In the genomic region with DNA sequence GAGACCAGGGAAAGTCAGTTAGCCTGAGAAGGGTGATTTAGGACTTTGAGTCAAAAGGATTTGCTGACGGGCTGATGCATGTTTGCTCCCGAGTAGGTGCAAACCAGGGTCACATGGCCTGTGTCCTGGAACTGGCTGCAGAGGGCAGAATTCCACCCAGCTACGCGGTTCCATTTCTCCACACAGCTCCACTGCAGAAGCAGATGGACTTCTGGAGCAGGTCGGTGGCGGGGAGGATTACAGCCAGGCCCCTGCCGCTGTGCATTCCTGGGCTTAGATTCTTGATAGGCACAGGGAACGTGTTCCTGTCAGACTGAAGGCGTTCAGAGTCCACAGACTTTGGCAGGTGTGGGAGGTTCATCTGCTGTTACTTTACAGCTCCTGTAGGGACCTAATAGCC, we compare ENCODE assay signal across 27 mouse cellular contexts.
DNase-seq lines count a peak whose midpoint lies in the region; ATAC-seq and TF ChIP-seq lines count a peak whose summit lies in the region.
"Had no signal": no experiment of that assay in that cellular context is flagged by ENCODE, and none has a peak within 500 bp of the region (broad histone marks: within the 10 kb centered on the region; RNA-seq: fewer than 3 reads in every experiment).

No protein-coding gene starts in this region.

- TF ChIP-seq CTCF in kidney, adult 2 months (conservative IDR thresholded peaks at IDR 0.05; ENCODE audit: insufficient read depth, insufficient read length, low read depth, low read length) = no peak

- no peak overlapping the region for H3K4me2 ChIP-seq in heart, embryonic 16.5 days (ENCODE audit: low read depth, low read length)
- no peak overlapping the region for H3K4me2 ChIP-seq in kidney, embryonic 14.5 days (replicated peaks; ENCODE audit: low read depth, low read length)
- H3K4me2 ChIP-seq: forebrain, embryonic 13.5 days; hindbrain, embryonic 15.5 days; limb, embryonic 12.5 days; liver, embryonic 11.5 days; midbrain, embryonic 11.5 days; neural tube, embryonic 12.5 days; stomach, embryonic 15.5 days had no signal

- H3K9ac ChIP-seq in heart, embryonic 16.5 days (ENCODE audit: low read length) = no peak overlapping the region
- no peak overlapping the region for H3K9ac ChIP-seq in kidney, embryonic 14.5 days (ENCODE audit: low read depth, low read length)
- H3K9ac ChIP-seq: forebrain, embryonic 13.5 days; hindbrain, embryonic 15.5 days; limb, embryonic 12.5 days; liver, postnatal 0 days; neural tube, embryonic 12.5 days; stomach, embryonic 15.5 days had no signal

- H3K4me3 ChIP-seq in heart, embryonic 16.5 days (ENCODE audit: low read length) = no peak overlapping the region
- H3K4me3 ChIP-seq in kidney, adult 2 months (ENCODE audit: insufficient read depth, low read depth, low read length) = no peak overlapping the region
- no peak overlapping the region for H3K4me3 ChIP-seq in kidney, embryonic 14.5 days (ENCODE audit: low read length)
- H3K4me3 ChIP-seq: forebrain, embryonic 13.5 days; heart, embryonic 10.5 days; hindbrain, embryonic 15.5 days; layer of hippocampus, adult 2 months; left cerebral cortex, adult 2 months; limb, embryonic 12.5 days; neural tube, embryonic 12.5 days; stomach, embryonic 15.5 days had no signal

- DNase-seq in heart, postnatal 14 days = no peak
- DNase-seq in kidney, adult 2 months = peak; percentile 47
- DNase-seq in kidney, adult 9 months = peak; percentile 33
- DNase-seq in kidney, postnatal 25 days = peak; percentile 48 to 73
- DNase-seq in right cerebral cortex, adult 2 months (ENCODE audit: low spot score in 2 of 2) = no peak
- DNase-seq in urinary bladder, postnatal 36 days (ENCODE audit: low spot score in 2 of 2) = no peak
- DNase-seq: adrenal gland, postnatal 25 days; cerebellum, adult 11-12 months; gastrocnemius, postnatal 10 days; liver, postnatal 0 days; lung, postnatal 36 days; right cerebral cortex, postnatal 25 days; thymus, postnatal 14 days had no signal

- H3K27ac ChIP-seq in heart, embryonic 16.5 days (ENCODE audit: low read length) = no peak overlapping the region
- H3K27ac ChIP-seq in kidney, adult 2 months (ENCODE audit: insufficient read depth, low read depth, low read length) = no peak overlapping the region
- H3K27ac ChIP-seq in kidney, embryonic 14.5 days (ENCODE audit: low read depth, low read length) = no peak overlapping the region
- H3K27ac ChIP-seq: forebrain, embryonic 13.5 days; heart, embryonic 10.5 days; hindbrain, embryonic 15.5 days; layer of hippocampus, adult 2 months; left cerebral cortex, adult 2 months; limb, embryonic 12.5 days; neural tube, embryonic 12.5 days; stomach, embryonic 15.5 days had no signal

- no peaks in the 10 kb centered on the region for H3K36me3 ChIP-seq in heart, embryonic 16.5 days (ENCODE audit: control insufficient read depth, insufficient read depth)
- no peaks in the 10 kb centered on the region for H3K36me3 ChIP-seq in kidney, adult 2 months (ENCODE audit: control insufficient read depth, insufficient read depth, low read length)
- no peaks in the 10 kb centered on the region for H3K36me3 ChIP-seq in kidney, embryonic 14.5 days (ENCODE audit: control insufficient read depth, insufficient read depth, low read length)
- H3K36me3 ChIP-seq: heart, embryonic 10.5 days; hindbrain, embryonic 15.5 days; limb, embryonic 12.5 days; neural tube, embryonic 12.5 days; stomach, embryonic 15.5 days had no signal

- H3K9me3 ChIP-seq in heart, embryonic 16.5 days (replicated peaks; ENCODE audit: control insufficient read depth, low read length) = no peaks in the 10 kb centered on the region
- no peaks in the 10 kb centered on the region for H3K9me3 ChIP-seq in kidney, embryonic 14.5 days (ENCODE audit: control insufficient read depth, low read length)
- H3K9me3 ChIP-seq: forebrain, embryonic 13.5 days; heart, embryonic 10.5 days; hindbrain, embryonic 15.5 days; limb, embryonic 12.5 days; neural tube, embryonic 12.5 days; stomach, embryonic 15.5 days had no signal

- no peaks in the 10 kb centered on the region for H3K4me1 ChIP-seq in heart, embryonic 16.5 days (ENCODE audit: control insufficient read depth, insufficient read depth, low read length)
- no peaks in the 10 kb centered on the region for H3K4me1 ChIP-seq in kidney, adult 2 months (ENCODE audit: control insufficient read depth, insufficient read depth, low read length)
- H3K4me1 ChIP-seq in kidney, embryonic 14.5 days (ENCODE audit: control insufficient read depth, insufficient read depth, low read length) = peaks cover 5% of the 10 kb centered on the region; the same call in 1 of the 2 replicates
- H3K4me1 ChIP-seq: forebrain, embryonic 13.5 days; hindbrain, embryonic 15.5 days; neural tube, embryonic 12.5 days; stomach, embryonic 15.5 days had no signal

- ATAC-seq in heart, embryonic 16.5 days (replicated peaks; ENCODE audit: extremely low read depth, insufficient read depth, low FRiP score) = 0 out of 2 replicates have a peak, but pooled peaks have one; percentile 23
- no peak for ATAC-seq in kidney, embryonic 14.5 days (ENCODE audit: low FRiP score, low TSS enrichment)
- ATAC-seq: CD4-positive, CD25-positive, alpha-beta regulatory T cell, adult 4 months; forebrain, embryonic 13.5 days; liver, postnatal 0 days; midbrain, embryonic 16.5 days had no signal

- no peak for TF ChIP-seq POLR2A in kidney, adult 2 months (IDR thresholded peaks at IDR 0.05; ENCODE audit: low read depth, low read length)

- H3K27me3 ChIP-seq in heart, embryonic 16.5 days (ENCODE audit: control insufficient read depth, insufficient read depth, low read length) = no peaks in the 10 kb centered on the region
- no peaks in the 10 kb centered on the region for H3K27me3 ChIP-seq in kidney, adult 2 months (replicated peaks; ENCODE audit: control insufficient read depth, insufficient read depth, low read length)
- H3K27me3 ChIP-seq in kidney, embryonic 14.5 days (ENCODE audit: control insufficient read depth, insufficient read depth, low read length) = no peaks in the 10 kb centered on the region
- H3K27me3 ChIP-seq: forebrain, embryonic 13.5 days; hindbrain, embryonic 15.5 days; limb, embryonic 12.5 days; neural tube, embryonic 12.5 days; stomach, embryonic 15.5 days had no signal

- 41% methylated on average over 9 of the region's 9 CpGs for WGBS in heart, embryonic 16.5 days
- 37% methylated on average over 9 of the region's 9 CpGs for WGBS in kidney, adult 2 months
- 50% methylated on average over 9 of the region's 9 CpGs for WGBS in kidney, embryonic 14.5 days

- intact Hi-C loops in heart, postnatal 14 days (cut with DNase I) = loop anchor here (10.0 kb wide), 1 partner anchor 108 kb away; no protein-coding TSS in a partner anchor

Comparison
In these comparisons a context has a peak if more than half of its experiments do, and no peak if none do; other contexts are left out.
1. DNase-seq: peak in kidney, adult 2 months (single experiment), kidney, adult 9 months (single experiment) and kidney, postnatal 25 days (2 of 2); none in heart, postnatal 14 days (0 of 2), right cerebral cortex, adult 2 months (0 of 2) and urinary bladder, postnatal 36 days (0 of 2).